Mouse (Mus musculus) neutrophil, adult 83 days (primary cell): ENCODE results near the gene Bscl2. TPM values are rescaled to one million over a fixed set of nuclear protein-coding genes. Genes with fewer than 3 reads are reported as not detected.

Source experiments
- total RNA-seq, 2 experiments: library from RNA; stranded (reverse); gene quantifications; one replicate each; pipeline ENCODE4 v1.2.4; 2023

Bscl2 gene
- total RNA-seq, 2 experiments from 2014 or later: 57.2 to 57.4 TPM

Other genes starting within 250 kb of the Bscl2 start
- gene Slc22a8, start 246.2 kb upstream of the Bscl2 start, total RNA-seq: not detected
- gene Slc22a6, start 219.4 kb upstream of the Bscl2 start, total RNA-seq: not detected
- gene Chrm1, start 173.7 kb upstream of the Bscl2 start, total RNA-seq: under 1 TPM; 0.07 to 0.39 TPM
- gene Slc3a2, start 114.1 kb upstream of the Bscl2 start, total RNA-seq: 100 to 1,000 TPM; 110 to 140 TPM
- gene Wdr74, start 101.6 kb upstream of the Bscl2 start, total RNA-seq: 10 to 100 TPM; 18.5 to 22.5 TPM
- 1 to 10 TPM in 1 of 2 experiments, not detected in 1; 1.6 TPM for gene 1700092M07Rik, start 96.7 kb upstream of the Bscl2 start, total RNA-seq
- gene Stx5a, start 96.1 kb upstream of the Bscl2 start, total RNA-seq: 10 to 100 TPM; 95.0 to 99.4 TPM
- gene Nxf1, start 80.4 kb upstream of the Bscl2 start, total RNA-seq: 100 to 1,000 TPM; 148 to 149 TPM
- 10 to 100 TPM; 24.2 to 30.1 TPM for gene Tmem223, start 66.5 kb upstream of the Bscl2 start, total RNA-seq
- 10 to 100 TPM; 81.5 to 81.7 TPM for gene Tmem179b, start 63.0 kb upstream of the Bscl2 start, total RNA-seq
- 10 to 100 TPM; 12.6 to 14.4 TPM for gene Taf6l, start 51.0 kb upstream of the Bscl2 start, total RNA-seq
- 10 to 100 TPM; 42.9 to 43.0 TPM for gene Polr2g, start 38.9 kb upstream of the Bscl2 start, total RNA-seq
- 1 to 10 TPM; 1.1 to 1.4 TPM for gene Zbtb3, start 34.9 kb upstream of the Bscl2 start, total RNA-seq
- 10 to 100 TPM; 25.6 to 25.7 TPM for gene Ttc9c, start 18.1 kb upstream of the Bscl2 start, total RNA-seq
- gene Hnrnpul2, start 17.5 kb upstream of the Bscl2 start, total RNA-seq: 10 to 100 TPM; 91.2 to 95.0 TPM
- 10 to 100 TPM in 1 of 2 experiments, 1 to 10 TPM in 1; 3.1 to 11.6 TPM for gene AC129217.1, start 7.7 kb upstream of the Bscl2 start, total RNA-seq
- under 1 TPM in 1 of 2 experiments, not detected in 1; 0.33 TPM for gene Gng3, start 1.7 kb downstream of the Bscl2 start, total RNA-seq
- under 1 TPM in 1 of 2 experiments, not detected in 1; 0.13 TPM for gene Lrrn4cl, start 13.3 kb downstream of the Bscl2 start, total RNA-seq
- 10 to 100 TPM; 92.2 to 94.2 TPM for gene Ubxn1, start 34.0 kb downstream of the Bscl2 start, total RNA-seq
- 10 to 100 TPM; 17.8 to 24.6 TPM for gene Uqcc3, start 43.5 kb downstream of the Bscl2 start, total RNA-seq
- gene Lbhd1, start 46.3 kb downstream of the Bscl2 start, total RNA-seq: 10 to 100 TPM in 1 of 2 experiments, 1 to 10 TPM in 1; 5.4 to 17.3 TPM
- gene Gm49403, start 46.5 kb downstream of the Bscl2 start, total RNA-seq: not detected
- gene 1810009A15Rik, start 51.4 kb downstream of the Bscl2 start, total RNA-seq: 10 to 100 TPM; 19.4 to 31.7 TPM
- gene Gm49416, start 51.5 kb downstream of the Bscl2 start, total RNA-seq: 10 to 100 TPM in 1 of 2 experiments, not detected in 1; 10.3 TPM
- 10 to 100 TPM; 15.0 to 15.1 TPM for gene Ints5, start 55.5 kb downstream of the Bscl2 start, total RNA-seq
- gene Ganab, start 60.6 kb downstream of the Bscl2 start, total RNA-seq: 10 to 100 TPM; 88.6 to 94.6 TPM
- 10 to 100 TPM; 39.8 to 40.9 TPM for gene B3gat3, start 82.9 kb downstream of the Bscl2 start, total RNA-seq
- gene Rom1, start 91.9 kb downstream of the Bscl2 start, total RNA-seq: 1 to 10 TPM; 2.4 to 3.1 TPM
- gene Eml3, start 92.1 kb downstream of the Bscl2 start, total RNA-seq: 10 to 100 TPM; 46.2 to 51.1 TPM
- gene Mta2, start 104.4 kb downstream of the Bscl2 start, total RNA-seq: 100 to 1,000 TPM; 106 to 109 TPM
- gene Tut1, start 116.4 kb downstream of the Bscl2 start, total RNA-seq: 1 to 10 TPM; 7.5 to 8.5 TPM
- 100 to 1,000 TPM; 131 to 159 TPM for gene Eef1g, start 129.6 kb downstream of the Bscl2 start, total RNA-seq
- 100 to 1,000 TPM; 396 to 493 TPM for gene Ahnak, start 151.8 kb downstream of the Bscl2 start, total RNA-seq